Mouse (Mus musculus): ENCODE results near the gene Tango2. TPM values are rescaled to one million over a fixed set of nuclear protein-coding genes. Genes with fewer than 3 reads are reported as not detected.
A peak's percentile ranks its signal among the peaks of the same experiment; 100 is the strongest.

The Tango2 gene
- polyA plus RNA-seq (2016; fragmentation: Nextera tagmentation; extraction: Ambion mirVana) = 48.2 and 50.5 TPM in 2 replicates

GRCm38 (mm10) chr16:18347931-18348600 is at the start of gene Tango2, which contains the start of gene Arvcf:
TSS of gene Tango2 (minus strand) at chr16:18348103.
TSS of gene Arvcf (plus strand) at chr16:18348182.
- H3K27me3 ChIP-seq = peaks cover 16% of the 10 kb centered on the region
- H3K4me3 ChIP-seq = peak within 1 kb of the TSS; percentile 84
- H3K27ac ChIP-seq = peak within 1 kb of the TSS; percentile 46
- H3K36me3 ChIP-seq = no peaks in the 10 kb centered on the region
- 0% methylated on average over 42 of the region's 44 CpGs for WGBS
- peak; percentile 82 for ATAC-seq (ENCODE audit: low FRiP score)
- peak within 1 kb of the TSS; percentile 86 for H3K9ac ChIP-seq
- peak within 1 kb of the TSS; percentile 81 for H3K4me2 ChIP-seq (replicated peaks)
- peaks cover 38% of the 10 kb centered on the region for H3K4me1 ChIP-seq
- H3K9me3 ChIP-seq (replicated peaks) = no peaks in the 10 kb centered on the region

GRCm38 (mm10) chr16:18396791-18397621 is 49.1 kb upstream of the Tango2 start:
- 94% methylated on average over 27 of the region's 27 CpGs for WGBS
- H3K4me2 ChIP-seq (replicated peaks) = no peak overlapping the region
- ATAC-seq (ENCODE audit: low FRiP score) = no peak
- H3K9ac ChIP-seq = no peak overlapping the region
- H3K36me3 ChIP-seq = peaks cover 55% of the 10 kb centered on the region
- no peak overlapping the region for H3K4me3 ChIP-seq
- H3K27ac ChIP-seq = peak overlapping the region; percentile 92; the same call in 1 of the 2 replicates
- no peaks in the 10 kb centered on the region for H3K9me3 ChIP-seq (replicated peaks)
- H3K27me3 ChIP-seq = no peaks in the 10 kb centered on the region
- H3K4me1 ChIP-seq = peaks cover 84% of the 10 kb centered on the region

DNA sequence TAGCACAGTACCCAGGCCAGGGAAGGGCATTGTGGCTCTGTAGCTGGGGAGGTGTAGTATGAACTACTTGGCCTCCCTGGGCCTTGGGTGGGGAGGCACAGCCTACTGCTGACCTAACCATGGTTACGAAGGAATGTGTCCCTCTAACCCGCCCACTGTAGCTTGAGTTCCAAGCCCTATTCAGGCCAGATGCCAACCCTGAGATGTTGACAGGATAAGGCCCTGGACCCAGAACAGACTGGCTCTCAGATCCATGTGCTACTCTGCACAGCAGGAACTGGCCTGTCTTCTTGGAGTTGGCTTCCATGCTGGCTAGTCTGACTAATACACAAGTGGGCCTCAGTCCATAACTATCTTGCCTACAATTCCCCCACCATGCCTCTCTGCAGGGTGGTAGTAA is 48.3 kb upstream of the Tango2 start:
- no peak overlapping the region; the same call in 1 of the 2 replicates for H3K4me3 ChIP-seq
- H3K27me3 ChIP-seq = no peaks in the 10 kb centered on the region

DNA sequence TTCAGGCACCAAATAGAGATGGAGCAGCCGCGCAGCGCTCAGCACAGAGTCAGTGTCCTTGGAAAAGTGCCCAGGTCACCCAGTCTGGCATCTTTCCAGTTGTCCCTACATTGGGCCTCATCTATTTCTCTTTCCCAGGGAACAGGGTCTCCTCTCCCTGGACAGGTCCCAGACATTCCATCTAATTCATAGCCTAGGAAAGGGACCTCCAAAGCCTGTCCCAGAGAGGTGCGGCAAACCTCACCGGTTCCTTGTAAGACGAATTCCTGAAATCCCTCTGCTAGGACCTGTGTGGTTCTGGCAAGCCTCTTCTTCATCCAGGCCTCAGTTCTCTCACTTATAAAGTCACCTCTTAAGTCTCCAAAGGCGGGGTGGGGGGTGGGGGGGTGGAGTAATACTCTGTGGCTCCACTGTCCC is 47.7 kb upstream of the Tango2 start:
- no peak; the same call in 1 of the 2 replicates for ATAC-seq (ENCODE audit: low FRiP score)
- Histone ChIP-seq H3K4me3 (no peak overlapping the region; the same call in 1 of the 2 replicates), H3K4me2 (replicated peaks) (peak overlapping the region; percentile 88), H3K9me3 (replicated peaks) (no peaks in the 10 kb centered on the region), H3K27ac (peak overlapping the region; percentile 92), H3K4me1 (peaks cover 74% of the 10 kb centered on the region), H3K27me3 (no peaks in the 10 kb centered on the region), H3K36me3 (peaks cover 44% of the 10 kb centered on the region), H3K9ac (peak overlapping the region; percentile 35)
- 19% methylated on average over 6 of the region's 7 CpGs for WGBS

More for the DNA sequence above, 48.3 kb upstream of the Tango2 start:
- H3K9me3 ChIP-seq (replicated peaks) = no peaks in the 10 kb centered on the region
- H3K4me2 ChIP-seq (replicated peaks) = peak overlapping the region; percentile 88
- WGBS = 58% methylated on average over 2 of the region's 2 CpGs
- peaks cover 47% of the 10 kb centered on the region for H3K36me3 ChIP-seq
- peaks cover 79% of the 10 kb centered on the region for H3K4me1 ChIP-seq
- peak overlapping the region; percentile 92 for H3K27ac ChIP-seq
- H3K9ac ChIP-seq = peak overlapping the region; percentile 35; the same call in 1 of the 2 replicates
- no peak for ATAC-seq (ENCODE audit: low FRiP score)

DNA sequence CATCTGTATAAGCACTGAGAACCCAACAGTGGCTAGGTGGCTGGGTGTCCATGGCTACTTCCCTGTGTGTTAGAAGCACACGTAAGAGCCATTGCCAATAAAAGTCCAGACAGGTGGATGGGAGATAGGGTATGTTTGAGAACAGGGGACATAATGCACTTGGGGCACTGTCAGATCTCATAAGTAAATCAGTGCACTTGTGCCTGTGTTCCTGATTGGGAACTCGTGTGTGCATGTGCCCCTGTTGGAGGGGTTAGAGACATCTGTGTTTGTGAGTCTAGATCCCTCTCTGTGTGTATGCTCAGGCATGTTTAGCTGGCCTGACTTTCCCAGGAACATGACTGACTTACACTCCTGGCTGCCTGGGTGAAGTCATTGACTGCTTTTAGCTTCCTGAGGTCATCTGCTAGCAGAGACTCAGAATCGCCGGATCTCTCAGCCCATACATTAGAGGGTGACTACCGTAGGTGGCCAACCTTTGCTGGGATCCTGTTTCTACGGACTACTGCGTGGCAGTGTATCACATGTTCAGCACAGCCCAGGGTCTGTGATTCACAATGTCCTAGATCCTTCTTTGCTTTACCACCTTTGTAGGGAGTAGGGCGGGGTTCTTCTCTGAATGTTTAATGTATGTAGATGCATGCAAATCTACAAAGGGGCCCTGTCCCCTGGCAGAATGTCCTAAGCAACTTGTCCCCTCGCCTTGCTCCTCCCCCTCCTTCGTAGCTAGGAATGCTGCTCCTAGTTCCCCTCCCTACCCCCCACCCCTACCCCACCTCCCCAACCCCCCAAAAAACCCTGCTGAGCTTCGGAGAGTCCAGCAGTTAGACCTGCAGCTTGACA is 47.1 kb upstream of the Tango2 start:
- peak overlapping the region; percentile 92 for H3K27ac ChIP-seq
- H3K36me3 ChIP-seq = peaks cover 39% of the 10 kb centered on the region
- peak; percentile 41 for ATAC-seq (ENCODE audit: low FRiP score)
- H3K9ac ChIP-seq = peak overlapping the region; percentile 38
- H3K4me2 ChIP-seq (replicated peaks) = peak overlapping the region; percentile 88
- H3K27me3 ChIP-seq = no peaks in the 10 kb centered on the region
- 12% methylated on average over 11 of the region's 11 CpGs for WGBS
- H3K4me3 ChIP-seq = peak overlapping the region; percentile 11; the same call in 1 of the 2 replicates
- H3K9me3 ChIP-seq (replicated peaks) = no peaks in the 10 kb centered on the region
- H3K4me1 ChIP-seq = peaks cover 68% of the 10 kb centered on the region

DNA sequence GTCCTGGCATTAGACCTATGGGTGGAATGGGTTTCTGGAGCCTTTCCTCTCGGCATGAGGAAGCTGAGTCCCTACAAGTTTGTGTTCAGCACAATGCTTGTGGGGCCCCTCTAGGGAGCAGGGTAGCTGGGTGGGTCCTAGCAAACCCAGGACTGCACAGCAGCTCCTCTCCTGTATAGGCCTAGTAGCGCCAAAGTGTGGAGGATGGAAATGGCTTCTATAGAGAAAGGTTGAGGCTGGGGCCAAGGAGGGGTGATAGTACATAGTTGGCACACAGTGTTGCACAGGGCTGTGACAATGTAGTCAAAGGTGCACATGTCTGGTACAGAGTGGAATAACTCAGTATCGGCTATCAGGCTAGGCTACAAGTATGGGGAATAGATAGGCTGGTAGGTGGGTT is 46.2 kb upstream of the Tango2 start:
- H3K27ac ChIP-seq = peak overlapping the region; percentile 92
- peaks cover 29% of the 10 kb centered on the region for H3K36me3 ChIP-seq
- H3K27me3 ChIP-seq = no peaks in the 10 kb centered on the region
- 64% methylated on average over 3 of the region's 3 CpGs for WGBS
- ATAC-seq (ENCODE audit: low FRiP score) = no peak
- peaks cover 67% of the 10 kb centered on the region for H3K4me1 ChIP-seq
- peak overlapping the region; percentile 88 for H3K4me2 ChIP-seq (replicated peaks)
- no peaks in the 10 kb centered on the region for H3K9me3 ChIP-seq (replicated peaks)
- H3K4me3 ChIP-seq = peak overlapping the region; percentile 76
- H3K9ac ChIP-seq = peak overlapping the region; percentile 96

GRCm38 (mm10) chr16:18393595-18393994 is 45.7 kb upstream of the Tango2 start:
- H3K4me2 ChIP-seq (replicated peaks) = peak overlapping the region; percentile 88
- H3K9ac ChIP-seq = peak overlapping the region; percentile 96
- no peaks in the 10 kb centered on the region for H3K9me3 ChIP-seq (replicated peaks)
- ATAC-seq (ENCODE audit: low FRiP score) = no peak; the same call in 1 of the 2 replicates
- peaks cover 67% of the 10 kb centered on the region for H3K4me1 ChIP-seq
- peak overlapping the region; percentile 76 for H3K4me3 ChIP-seq
- 58% methylated on average over 5 of the region's 5 CpGs for WGBS
- peaks cover 25% of the 10 kb centered on the region for H3K36me3 ChIP-seq
- H3K27me3 ChIP-seq = no peaks in the 10 kb centered on the region
- H3K27ac ChIP-seq = peak overlapping the region; percentile 92

DNA sequence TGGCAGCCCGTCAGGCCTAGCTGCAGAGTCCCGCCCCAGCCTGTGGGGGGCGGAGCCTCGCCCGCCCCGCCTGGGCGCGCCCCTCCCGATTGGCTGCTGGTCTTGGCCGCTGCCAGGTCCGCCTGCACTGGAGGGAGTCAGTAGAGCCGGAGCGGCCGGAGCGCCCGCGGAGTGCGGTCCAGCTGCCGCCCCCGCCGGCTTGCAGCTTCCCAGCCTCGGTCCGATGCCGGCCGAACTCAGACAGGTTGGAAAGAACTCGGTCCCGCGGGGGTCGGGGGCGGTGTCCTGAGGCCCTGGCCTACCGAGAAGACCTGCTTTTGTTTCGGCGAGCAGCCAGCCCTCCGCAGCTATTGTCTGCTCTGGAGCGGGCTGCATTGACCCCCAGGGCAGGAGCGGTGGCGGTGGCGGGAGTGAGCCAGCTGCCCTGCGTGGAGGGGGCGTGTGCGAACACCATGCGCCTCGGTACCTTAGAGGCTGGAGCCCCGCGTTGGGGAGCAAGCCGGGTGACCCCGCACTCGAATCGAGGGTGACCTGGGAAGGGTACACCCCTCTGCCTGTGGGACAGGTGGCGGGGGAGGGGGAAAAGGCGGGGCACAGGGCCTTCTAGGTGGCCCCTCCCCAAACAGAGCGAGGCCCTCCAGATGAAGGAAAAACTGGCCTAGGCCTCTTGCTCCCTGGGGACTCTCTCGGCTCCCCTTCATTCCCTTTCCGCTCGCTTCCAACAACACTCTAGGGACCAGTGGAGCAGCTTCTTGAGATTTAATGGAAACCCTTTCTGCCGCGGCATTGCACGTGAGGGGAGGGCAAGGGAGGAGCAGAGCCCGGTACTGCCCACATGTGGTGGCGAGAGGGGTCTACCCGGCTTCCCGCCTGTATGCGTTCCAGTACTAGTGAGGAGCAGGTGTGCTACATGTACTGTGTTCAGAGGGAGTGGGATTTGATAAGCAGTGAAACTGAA is 44.8 kb upstream of the Tango2 start:
- peak overlapping the region; percentile 88 for H3K4me2 ChIP-seq (replicated peaks)
- under 1% methylated on average over 63 of the region's 63 CpGs for WGBS
- no peaks in the 10 kb centered on the region for H3K27me3 ChIP-seq
- ATAC-seq (ENCODE audit: low FRiP score) = peak; percentile 78
- H3K36me3 ChIP-seq = peaks cover 16% of the 10 kb centered on the region
- H3K9ac ChIP-seq = peak overlapping the region; percentile 96
- peak overlapping the region; percentile 92 for H3K27ac ChIP-seq
- peaks cover 69% of the 10 kb centered on the region for H3K4me1 ChIP-seq
- H3K9me3 ChIP-seq (replicated peaks) = no peaks in the 10 kb centered on the region
- H3K4me3 ChIP-seq = peak overlapping the region; percentile 76

GRCm38 (mm10) chr16:18391728-18392127 is 43.8 kb upstream of the Tango2 start:
- H3K4me3 ChIP-seq = 0 out of 2 replicates have a peak overlapping the region, but pooled peaks have one; percentile 76
- H3K27me3 ChIP-seq = no peaks in the 10 kb centered on the region
- peak overlapping the region; percentile 88 for H3K4me2 ChIP-seq (replicated peaks)
- H3K4me1 ChIP-seq = peaks cover 77% of the 10 kb centered on the region
- 0 out of 2 replicates have a peak overlapping the region, but pooled peaks have one; percentile 96 for H3K9ac ChIP-seq
- WGBS = 88% methylated on average over 3 of the region's 3 CpGs
- ATAC-seq (ENCODE audit: low FRiP score) = no peak
- peaks cover 6% of the 10 kb centered on the region; the same call in 1 of the 2 replicates for H3K36me3 ChIP-seq
- peak overlapping the region; percentile 92; the same call in 1 of the 2 replicates for H3K27ac ChIP-seq
- no peaks in the 10 kb centered on the region for H3K9me3 ChIP-seq (replicated peaks)

DNA sequence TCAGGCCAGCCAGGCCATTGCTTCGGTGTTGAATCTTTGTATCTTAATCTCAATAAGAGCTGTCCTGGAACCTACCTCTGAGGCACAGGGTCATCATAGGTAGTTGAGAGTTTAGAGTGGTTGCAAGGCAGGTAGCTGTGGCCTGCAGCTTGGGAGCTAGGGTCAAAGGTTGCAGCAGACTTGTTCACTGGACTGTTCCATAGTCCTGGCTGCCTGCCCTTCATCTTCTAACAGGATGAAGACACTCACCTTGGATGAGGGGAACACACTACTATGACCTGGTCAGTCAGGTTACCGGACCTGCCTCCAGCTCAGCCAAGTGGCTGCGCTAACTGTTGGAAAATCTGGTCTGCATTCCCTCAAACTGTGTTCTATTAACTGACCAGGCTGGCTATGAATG is 43.2 kb upstream of the Tango2 start:
- H3K9ac ChIP-seq = no peak overlapping the region
- H3K4me2 ChIP-seq (replicated peaks) = no peak overlapping the region
- WGBS = 100% methylated on average over 3 of the region's 3 CpGs
- no peak overlapping the region for H3K4me3 ChIP-seq
- H3K4me1 ChIP-seq = peaks cover 77% of the 10 kb centered on the region
- no peaks in the 10 kb centered on the region for H3K9me3 ChIP-seq (replicated peaks)
- H3K27ac ChIP-seq = no peak overlapping the region
- H3K36me3 ChIP-seq = peaks cover 2% of the 10 kb centered on the region; the same call in 1 of the 2 replicates
- H3K27me3 ChIP-seq = no peaks in the 10 kb centered on the region
- no peak for ATAC-seq (ENCODE audit: low FRiP score)

GRCm38 (mm10) chr16:18390399-18390798 is 42.5 kb upstream of the Tango2 start:
- Histone ChIP-seq H3K27me3 (no peaks in the 10 kb centered on the region), H3K9me3 (replicated peaks) (no peaks in the 10 kb centered on the region), H3K36me3 (no peaks in the 10 kb centered on the region), H3K4me3 (no peak overlapping the region), H3K4me1 (peaks cover 73% of the 10 kb centered on the region), H3K9ac (no peak overlapping the region), H3K4me2 (replicated peaks) (no peak overlapping the region), H3K27ac (no peak overlapping the region)
- whole genome bisulfite sequencing = 72% methylated on average over 6 of the region's 6 CpGs
- ATAC-seq (ENCODE audit: low FRiP score) = no peak
